Mouse (Mus musculus) hindbrain, embryonic 11.5 days (tissue): ENCODE data around the gene Sprn. TPM values are rescaled to one million over a fixed set of nuclear protein-coding genes. Genes with fewer than 3 reads are reported as not detected.

Experiments
- ATAC-seq: fragments of 200-750 bp; cut with Nextera tagmentation; 2 replicates; pipeline ENCODE4 v1.8.0; 2017; ENCODE audit warnings: mild to moderate bottlenecking, moderate TSS enrichment, moderate library complexity; ENCODE audit not compliant: low FRiP score
- DNase-seq: peaks from one replicate; pipeline ENCODE4 v3.0.0-alpha.2; 2015; ENCODE audit warnings: low spot score
- H3K27ac ChIP-seq: fragments of 300-500 bp; sonication (generic); 2 replicates; pipeline ENCODE4 v1.5.1; 2014; ENCODE audit warnings: mild to moderate bottlenecking, low read depth, low read length
- H3K27me3 ChIP-seq: fragments of 300-500 bp; sonication (generic); 2 replicates; pipeline ENCODE4 v1.6.1; 2014; ENCODE audit warnings: mild to moderate bottlenecking, low read length, moderate library complexity, mixed read lengths; ENCODE audit not compliant: control insufficient read depth, insufficient read depth
- H3K36me3 ChIP-seq: fragments of 300-500 bp; sonication (generic); 2 replicates; pipeline ENCODE4 v1.6.1; 2014; ENCODE audit warnings: mild to moderate bottlenecking, low read length, moderate library complexity, mixed read lengths; ENCODE audit not compliant: control insufficient read depth, insufficient read depth
- H3K4me1 ChIP-seq: fragments of 300-500 bp; sonication (generic); replicated peaks from 2 replicates; pipeline ENCODE4 v1.6.1; 2014; ENCODE audit warnings: low read length, mixed read lengths; ENCODE audit not compliant: control insufficient read depth, insufficient read depth
- H3K4me2 ChIP-seq: fragments of 300-500 bp; sonication (generic); replicated peaks from 2 replicates; pipeline ENCODE4 v1.6.1; 2014; ENCODE audit warnings: mild to moderate bottlenecking, low read depth, low read length
- H3K4me3 ChIP-seq: fragments of 300-500 bp; sonication (generic); 2 replicates; pipeline ENCODE4 v1.5.1; 2014; ENCODE audit warnings: low read depth, low read length
- H3K9ac ChIP-seq: fragments of 300-500 bp; sonication (generic); 2 replicates; pipeline ENCODE4 v1.6.1; 2014; ENCODE audit warnings: low read depth, low read length
- H3K9me3 ChIP-seq: fragments of 300-500 bp; sonication (generic); 2 replicates; pipeline ENCODE4 v1.6.1; 2016; ENCODE audit warnings: low read length; ENCODE audit not compliant: control insufficient read depth
- WGBS: fragments of 180-500 bp; shearing (Covaris S2); extraction: QIAGEN DNeasy Blood & Tissue Kit; methylation state at CpG from one replicate; pipeline ENCODE4 v1.1.7; 2014; 5-methylcytosine and 5-hydroxymethylcytosine counted together
- polyA plus RNA-seq: library from polyadenylated mRNA; unstranded; fragments of >200 nt; fragmentation: Nextera tagmentation; extraction: Ambion mirVana; gene quantifications from 2 replicates; pipeline ENCODE4 v1.2.1, GENCODE M21; 2014

Sprn gene
- polyA plus RNA-seq, 1 experiment from 2014 or later, result 0.94 TPM

- no peaks in the 10 kb centered on the region for H3K36me3 ChIP-seq
- H3K4me3 ChIP-seq, result no peak overlapping the region
- H3K4me2 ChIP-seq, result no peak overlapping the region
- DNase-seq (no peak), ATAC-seq (no peak)
- WGBS, result 87% methylated on average over 7 of the region's 7 CpGs
- H3K9ac ChIP-seq, result no peak overlapping the region
- H3K27me3 ChIP-seq, result no peaks in the 10 kb centered on the region
- H3K9me3 ChIP-seq, result no peaks in the 10 kb centered on the region
- H3K4me1 ChIP-seq, result no peaks in the 10 kb centered on the region
- H3K27ac ChIP-seq, result no peak overlapping the region
Measured at GRCm38 (mm10) chr7:140187721-140188390, 33.2 kb upstream of the Sprn start.

DNA sequence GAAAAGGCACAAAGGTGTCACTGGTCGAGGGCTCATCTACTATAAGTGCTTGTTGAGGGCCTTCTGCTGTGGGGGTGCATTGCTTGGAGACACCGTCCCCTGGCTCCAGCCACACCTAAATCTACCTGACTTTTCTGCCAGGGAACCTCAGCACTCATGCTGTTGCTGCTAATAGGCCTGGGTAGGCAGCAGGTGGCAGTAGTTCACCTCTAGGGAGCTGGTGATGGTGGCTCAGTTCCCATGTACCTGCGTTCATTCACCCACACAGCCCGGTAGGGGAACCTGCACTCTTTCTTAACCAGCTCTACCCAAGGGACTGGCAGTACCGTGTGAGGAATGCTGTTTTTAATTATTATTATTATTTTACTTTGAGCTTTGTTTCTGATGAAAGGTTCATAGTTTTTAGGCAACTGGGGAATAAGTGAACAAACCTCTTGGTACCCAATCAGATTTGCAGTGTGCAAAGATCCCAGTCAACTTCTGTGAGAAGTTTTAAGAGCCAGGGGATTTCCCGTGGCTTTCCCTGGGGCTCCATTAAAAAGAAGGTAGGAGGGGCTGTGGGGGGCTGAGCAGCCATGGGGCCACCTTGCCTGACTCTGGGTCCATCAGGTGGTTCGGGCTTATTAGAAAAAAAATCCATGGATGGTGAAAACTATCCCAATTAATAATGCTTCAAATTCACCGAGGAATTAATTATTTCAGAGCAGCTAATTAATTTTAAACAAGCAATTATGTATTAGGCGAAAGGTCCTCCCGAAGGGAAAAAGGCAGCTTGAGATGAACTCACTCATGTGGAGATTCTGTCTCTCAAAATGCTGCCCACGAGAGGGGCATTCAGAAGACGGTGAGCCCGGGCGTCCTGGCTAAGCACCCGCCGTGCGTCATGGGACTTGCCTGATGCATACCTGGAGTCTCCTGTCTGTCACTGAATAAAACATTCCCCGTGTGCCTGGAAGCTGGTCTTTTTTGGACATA, 32.3 kb upstream of the Sprn start:
- H3K4me3 ChIP-seq, result no peak overlapping the region
- H3K9me3 ChIP-seq, result no peaks in the 10 kb centered on the region
- H3K27me3 ChIP-seq, result no peaks in the 10 kb centered on the region
- ATAC-seq (no peak), DNase-seq (no peak)
- no peak overlapping the region for H3K27ac ChIP-seq
- H3K36me3 ChIP-seq, result no peaks in the 10 kb centered on the region
- H3K4me1 ChIP-seq, result no peaks in the 10 kb centered on the region
- H3K4me2 ChIP-seq, result no peak overlapping the region
- 69% methylated on average over 18 of the region's 18 CpGs for WGBS
- H3K9ac ChIP-seq, result no peak overlapping the region

- 84% methylated on average over 4 of the region's 4 CpGs for WGBS
Measured at GRCm38 (mm10) chr7:140184206-140184605, 29.5 kb upstream of the Sprn start.

DNA sequence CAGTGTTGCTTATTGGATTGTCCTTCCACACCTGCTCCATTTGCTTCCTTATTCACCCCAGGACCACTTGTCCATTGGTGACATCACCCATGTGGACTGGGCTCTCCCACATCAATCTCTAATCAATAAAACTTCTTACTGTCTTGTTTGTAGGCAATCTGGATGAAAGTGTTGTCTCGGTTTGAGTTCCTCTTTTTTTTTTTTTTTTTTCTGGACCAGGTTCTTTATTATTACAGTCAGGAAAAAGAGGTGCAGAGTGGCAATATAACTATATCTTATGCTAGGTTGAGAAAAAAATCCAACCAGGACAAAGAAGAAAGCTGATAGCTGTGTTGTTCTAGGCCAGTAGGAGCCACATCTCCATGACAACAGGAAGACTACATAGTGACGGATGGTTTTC, 26.0 kb upstream of the Sprn start:
- Histone ChIP-seq H3K36me3 (no peaks in the 10 kb centered on the region), H3K27me3 (no peaks in the 10 kb centered on the region), H3K4me1 (no peaks in the 10 kb centered on the region), H3K9me3 (no peaks in the 10 kb centered on the region), H3K4me2 (no peak overlapping the region), H3K4me3 (no peak overlapping the region), H3K9ac (no peak overlapping the region), H3K27ac (no peak overlapping the region)
- WGBS, result 82% methylated on average over 2 of the region's 2 CpGs
- ATAC-seq (no peak), DNase-seq (no peak)

More at GRCm38 (mm10) chr7:140184206-140184605, 29.5 kb upstream of the Sprn start:
- DNase-seq (no peak), ATAC-seq (no peak)
- Histone ChIP-seq H3K4me2 (no peak overlapping the region), H3K36me3 (no peaks in the 10 kb centered on the region), H3K27me3 (no peaks in the 10 kb centered on the region), H3K4me3 (no peak overlapping the region), H3K27ac (no peak overlapping the region), H3K9ac (no peak overlapping the region), H3K4me1 (no peaks in the 10 kb centered on the region), H3K9me3 (no peaks in the 10 kb centered on the region)

DNA sequence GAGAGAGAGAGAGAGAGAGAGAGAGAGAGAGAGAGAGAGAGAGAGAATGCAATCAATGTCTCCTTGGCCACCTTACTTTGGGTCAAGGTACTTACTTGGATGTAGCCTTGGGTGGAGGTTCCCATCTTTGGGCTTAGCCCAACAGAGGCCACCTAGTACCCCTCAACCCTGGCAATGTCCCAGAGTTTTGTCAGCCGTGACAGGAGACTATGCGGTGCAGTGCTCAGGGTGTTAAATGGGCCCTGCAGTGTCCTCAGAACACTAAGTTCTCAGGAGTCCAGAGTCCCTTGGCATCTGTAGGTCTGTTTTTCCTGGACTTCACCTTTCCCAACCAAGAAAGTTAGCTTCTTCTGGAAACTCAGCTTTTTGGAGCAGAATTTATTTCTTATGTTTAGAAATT, 24.5 kb upstream of the Sprn start:
- H3K27me3 ChIP-seq, result no peaks in the 10 kb centered on the region
- H3K36me3 ChIP-seq, result no peaks in the 10 kb centered on the region
- H3K4me2 ChIP-seq, result no peak overlapping the region
- no peaks in the 10 kb centered on the region for H3K4me1 ChIP-seq
- 85% methylated on average over 2 of the region's 2 CpGs for WGBS
- no peak overlapping the region for H3K27ac ChIP-seq
- no peak overlapping the region for H3K4me3 ChIP-seq
- ATAC-seq, result no peak
- DNase-seq, result no peak
- no peak overlapping the region for H3K9ac ChIP-seq
- no peaks in the 10 kb centered on the region for H3K9me3 ChIP-seq

- Histone ChIP-seq H3K27me3 (no peaks in the 10 kb centered on the region), H3K9me3 (no peaks in the 10 kb centered on the region), H3K4me1 (no peaks in the 10 kb centered on the region), H3K4me3 (no peak within 1 kb of the TSS), H3K27ac (no peak within 1 kb of the TSS), H3K4me2 (no peak within 1 kb of the TSS), H3K36me3 (no peaks in the 10 kb centered on the region), H3K9ac (no peak within 1 kb of the TSS)
- no peak for DNase-seq
- no peak for ATAC-seq
- WGBS, result 72% methylated on average over 1 of the region's 1 CpGs
Measured at GRCm38 (mm10) chr7:140172936-140173335, 18.3 kb upstream of the Sprn start, which contains the start of gene Olfr523. Olfr523 (plus strand) TSS chr7:140173217.

DNA sequence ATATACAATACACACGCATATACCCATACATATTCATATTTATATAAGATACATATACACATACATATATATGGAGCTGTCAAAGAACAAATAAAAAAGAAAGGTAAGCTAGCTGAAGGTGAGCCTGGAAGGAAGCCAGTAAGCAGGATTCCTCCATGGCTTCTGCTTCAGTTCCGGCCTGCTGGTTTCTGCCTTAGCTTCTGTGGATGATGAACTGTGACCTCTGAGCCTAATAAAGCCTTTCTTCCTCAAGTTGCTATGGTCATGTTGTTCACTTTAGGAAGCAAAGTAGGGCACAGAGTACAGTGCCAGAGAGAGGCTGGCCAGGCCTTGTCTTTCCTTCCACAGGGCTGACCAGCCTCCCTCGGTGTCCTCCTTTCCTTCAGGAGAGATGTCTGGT, 16.2 kb upstream of the Sprn start:
- no peak for ATAC-seq
- H3K9me3 ChIP-seq, result no peaks in the 10 kb centered on the region
- no peak overlapping the region for H3K9ac ChIP-seq
- H3K36me3 ChIP-seq, result no peaks in the 10 kb centered on the region
- DNase-seq, result no peak
- 93% methylated on average over 3 of the region's 3 CpGs for WGBS
- H3K27me3 ChIP-seq, result no peaks in the 10 kb centered on the region
- H3K4me3 ChIP-seq, result no peak overlapping the region
- no peak overlapping the region for H3K27ac ChIP-seq
- H3K4me2 ChIP-seq, result no peak overlapping the region
- H3K4me1 ChIP-seq, result no peaks in the 10 kb centered on the region

- Histone ChIP-seq H3K4me2 (no peak overlapping the region), H3K4me1 (no peaks in the 10 kb centered on the region), H3K27ac (no peak overlapping the region), H3K9ac (no peak overlapping the region), H3K27me3 (no peaks in the 10 kb centered on the region), H3K4me3 (no peak overlapping the region), H3K9me3 (no peaks in the 10 kb centered on the region), H3K36me3 (no peaks in the 10 kb centered on the region)
- ATAC-seq (no peak), DNase-seq (no peak)
- WGBS, result 83% methylated on average over 4 of the region's 4 CpGs
Measured at GRCm38 (mm10) chr7:140169386-140169785, 14.7 kb upstream of the Sprn start.
